Mouse (Mus musculus): ENCODE results near the gene Rnf208.
"Not testable (repeated sequence)": the region's sequence is repeated elsewhere in the genome, so short reads cannot be mapped to it uniquely, and the experiment has no call there.

Rnf208 gene

DNA sequence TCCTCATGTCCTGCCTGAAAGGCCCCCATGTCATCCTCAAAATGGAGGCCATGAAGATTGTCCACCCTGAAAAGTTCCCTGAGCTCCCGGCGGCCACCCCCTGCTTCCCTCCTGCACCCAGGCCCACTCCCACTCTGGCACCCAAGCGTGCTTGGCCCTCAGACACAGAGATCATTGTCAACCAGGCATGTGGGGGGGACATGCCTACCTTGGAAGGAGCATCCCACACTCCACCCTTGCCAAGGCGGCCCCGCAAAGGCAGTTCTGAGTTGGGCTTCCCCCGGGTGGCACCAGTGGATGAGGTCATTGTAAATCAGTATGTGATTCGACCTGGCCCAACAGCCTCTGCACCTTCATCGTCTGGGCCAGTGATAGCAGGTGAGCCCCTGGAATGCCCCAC lies 1.3 kb downstream of the Rnf208 start:
- Histone ChIP-seq H3K36me3 (ENCODE audit: insufficient read depth, low read length) (peaks cover 46% of the 10 kb centered on the region), H3K9me3 (ENCODE audit: low read length) (no peaks in the 10 kb centered on the region), H3K4me1 (replicated peaks; ENCODE audit: low read depth, low read length) (peaks cover 85% of the 10 kb centered on the region), H3K27me3 (ENCODE audit: insufficient read depth, low read length) (peaks cover 15% of the 10 kb centered on the region), H3K4me3 (replicated peaks; ENCODE audit: low read length) (peak overlapping the region; percentile 78; the same call in 1 of the 2 replicates)
- no peak for TF ChIP-seq POU5F1 (IDR thresholded peaks at IDR 0.05; ENCODE audit: borderline replicate concordance, low read length)
- TF ChIP-seq CTCF (conservative IDR thresholded peaks at IDR 0.05; ENCODE audit: low read length) = no peak
- no peak for TF ChIP-seq NANOG (IDR thresholded peaks at IDR 0.05; ENCODE audit: borderline replicate concordance, low read length)

DNA sequence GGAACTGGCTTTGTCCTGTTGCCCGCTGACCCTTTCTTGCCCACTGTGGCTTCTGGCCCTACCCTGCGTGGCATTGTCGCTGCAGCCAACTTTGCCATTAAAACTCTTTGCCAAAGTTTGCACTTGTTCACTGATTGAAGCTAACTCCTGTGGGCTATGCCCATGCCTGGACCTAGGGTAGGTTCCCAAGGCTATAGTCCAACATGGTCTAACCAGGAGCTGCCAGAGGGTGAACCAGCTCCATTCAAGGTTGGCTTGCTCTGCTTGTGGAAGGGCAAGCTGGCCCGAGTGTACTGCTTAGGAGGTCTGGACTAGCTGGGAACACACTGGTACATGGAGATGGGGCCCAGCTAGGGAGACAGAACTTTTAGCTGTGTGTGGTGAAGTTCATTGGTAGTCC lies 2.1 kb downstream of the Rnf208 start:
- H3K4me1 ChIP-seq (replicated peaks; ENCODE audit: low read depth, low read length) = peaks cover 86% of the 10 kb centered on the region
- H3K27me3 ChIP-seq (ENCODE audit: insufficient read depth, low read length) = peaks cover 15% of the 10 kb centered on the region
- H3K36me3 ChIP-seq (ENCODE audit: insufficient read depth, low read length) = peaks cover 54% of the 10 kb centered on the region
- no peak for TF ChIP-seq NANOG (IDR thresholded peaks at IDR 0.05; ENCODE audit: borderline replicate concordance, low read length)
- no peak for TF ChIP-seq POU5F1 (IDR thresholded peaks at IDR 0.05; ENCODE audit: borderline replicate concordance, low read length)
- no peak for TF ChIP-seq CTCF (conservative IDR thresholded peaks at IDR 0.05; ENCODE audit: low read length)
- no peaks in the 10 kb centered on the region for H3K9me3 ChIP-seq (ENCODE audit: low read length)
- no peak overlapping the region for H3K4me3 ChIP-seq (replicated peaks; ENCODE audit: low read length)

DNA sequence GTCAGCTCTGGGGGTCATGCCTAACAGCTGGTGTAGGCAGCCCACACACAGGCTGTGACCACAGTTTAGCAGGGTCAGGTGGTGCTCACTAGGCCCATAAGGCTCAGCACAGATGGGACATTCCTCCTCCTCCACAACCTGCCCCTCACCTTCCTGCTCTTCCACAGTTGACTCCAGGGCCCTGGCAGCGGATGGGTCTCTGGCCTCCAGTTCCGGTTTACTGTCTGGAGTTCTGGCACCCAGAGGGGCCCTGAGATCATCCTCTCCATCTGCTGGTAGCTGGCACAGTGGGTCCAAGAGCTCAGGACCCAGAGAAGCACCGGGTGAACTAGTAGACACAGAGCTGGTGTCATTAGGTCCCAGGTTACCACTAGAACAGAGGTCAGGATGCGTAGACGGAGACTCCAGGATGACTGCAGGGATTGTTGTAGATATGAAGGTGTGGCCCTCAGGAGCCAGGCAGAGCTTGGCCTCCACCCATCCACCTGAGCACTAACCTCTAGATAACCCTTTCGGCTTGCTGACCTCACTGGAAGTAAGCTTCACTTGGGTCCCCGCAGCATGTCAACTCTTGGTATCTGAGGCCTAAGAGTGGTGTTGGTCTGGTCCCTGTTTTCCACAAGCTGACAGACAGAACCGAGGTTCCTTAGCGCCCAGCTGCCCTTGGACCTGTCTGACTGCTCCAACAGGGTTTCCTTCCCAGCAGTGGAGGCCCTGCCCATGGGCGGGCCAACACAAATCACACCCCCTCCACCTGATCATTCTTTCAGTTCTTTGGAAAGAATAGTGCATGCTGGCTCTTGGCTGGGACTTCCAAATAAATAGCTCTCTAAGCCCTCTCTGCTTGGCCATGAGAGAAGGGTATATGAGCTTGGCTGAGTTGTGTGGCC lies 4.4 kb downstream of the Rnf208 start, which contains the start of gene AL732309.1:
AL732309.1 (minus strand) TSS at position 681 of the 890 bp plus-strand sequence.
- H3K36me3 ChIP-seq (ENCODE audit: insufficient read depth, low read length) = peaks cover 77% of the 10 kb centered on the region
- TF ChIP-seq NANOG (IDR thresholded peaks at IDR 0.05; ENCODE audit: borderline replicate concordance, low read length) (no peak), CTCF (conservative IDR thresholded peaks at IDR 0.05; ENCODE audit: low read length) (no peak), POU5F1 (IDR thresholded peaks at IDR 0.05; ENCODE audit: borderline replicate concordance, low read length) (no peak)
- no peaks in the 10 kb centered on the region for H3K9me3 ChIP-seq (ENCODE audit: low read length)
- H3K4me3 ChIP-seq (replicated peaks; ENCODE audit: low read length) = no peak within 1 kb of the TSS; the same call in 1 of the 2 replicates
- H3K27me3 ChIP-seq (ENCODE audit: insufficient read depth, low read length) = peaks cover 12% of the 10 kb centered on the region
- peaks cover 78% of the 10 kb centered on the region for H3K4me1 ChIP-seq (replicated peaks; ENCODE audit: low read depth, low read length)

DNA sequence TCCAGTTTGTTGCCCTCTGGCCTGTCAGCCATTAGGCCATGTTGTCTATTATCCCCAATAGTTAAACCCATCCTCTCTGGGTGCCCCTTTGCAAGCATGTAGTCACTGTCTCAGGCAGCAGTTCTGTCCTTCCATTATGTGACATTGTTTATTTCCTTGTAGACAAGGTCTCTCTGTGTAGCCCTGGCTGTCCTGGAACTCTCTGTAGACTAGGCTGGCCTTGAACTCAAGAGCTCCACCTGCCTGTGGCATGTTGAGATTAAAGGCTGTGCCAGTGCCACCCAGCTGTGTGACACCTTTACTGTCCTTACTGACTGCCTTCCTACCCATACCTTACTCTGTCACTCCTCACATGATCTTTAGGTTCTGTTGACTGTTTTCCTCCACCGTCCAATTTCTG lies 10.3 kb downstream of the Rnf208 start:
- H3K9me3 ChIP-seq (ENCODE audit: low read length) = no peaks in the 10 kb centered on the region
- no peak for TF ChIP-seq NANOG (IDR thresholded peaks at IDR 0.05; ENCODE audit: borderline replicate concordance, low read length)
- no peak for TF ChIP-seq POU5F1 (IDR thresholded peaks at IDR 0.05; ENCODE audit: borderline replicate concordance, low read length)
- no peak; the same call in 1 of the 2 replicates for TF ChIP-seq CTCF (conservative IDR thresholded peaks at IDR 0.05; ENCODE audit: low read length)
- peaks cover 69% of the 10 kb centered on the region for H3K4me1 ChIP-seq (replicated peaks; ENCODE audit: low read depth, low read length)
- no peak overlapping the region for H3K4me3 ChIP-seq (replicated peaks; ENCODE audit: low read length)
- H3K27me3 ChIP-seq (ENCODE audit: insufficient read depth, low read length) = no peaks in the 10 kb centered on the region
- peaks cover 69% of the 10 kb centered on the region for H3K36me3 ChIP-seq (ENCODE audit: insufficient read depth, low read length)

DNA sequence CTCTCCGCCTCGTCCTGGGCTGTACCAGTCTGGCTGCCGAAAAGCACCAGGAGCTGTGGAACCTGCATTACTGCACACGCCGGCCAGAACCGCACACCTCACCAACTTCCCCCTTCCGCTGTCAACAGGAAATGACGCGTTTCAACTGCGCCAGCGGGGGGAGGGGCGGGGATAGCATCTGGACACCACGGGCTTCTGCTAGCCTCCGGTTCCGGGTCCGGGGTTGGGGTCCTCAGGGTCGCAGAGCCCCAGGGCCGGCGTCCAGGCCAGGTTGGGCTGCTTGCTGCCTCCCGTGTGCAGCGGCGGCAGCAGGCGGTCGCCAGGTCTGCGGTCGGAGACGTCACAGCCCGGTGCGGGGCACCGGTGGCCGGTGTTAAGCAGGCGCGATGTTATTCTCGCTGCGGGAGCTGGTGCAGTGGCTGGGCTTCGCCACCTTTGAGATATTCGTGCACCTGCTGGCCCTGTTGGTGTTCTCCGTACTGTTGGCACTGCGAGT lies 13.3 kb downstream of the Rnf208 start, which contains the start of gene Tmem203:
Tmem203 (plus strand) TSS at position 156 of the 496 bp plus-strand sequence.
- Histone ChIP-seq H3K4me3 (replicated peaks; ENCODE audit: low read length) (peak within 1 kb of the TSS; percentile 100), H3K27me3 (ENCODE audit: insufficient read depth, low read length) (no peaks in the 10 kb centered on the region), H3K4me1 (replicated peaks; ENCODE audit: low read depth, low read length) (peaks cover 45% of the 10 kb centered on the region), H3K9me3 (ENCODE audit: low read length) (no peaks in the 10 kb centered on the region), H3K36me3 (ENCODE audit: insufficient read depth, low read length) (peaks cover 39% of the 10 kb centered on the region)
- no peak for TF ChIP-seq POU5F1 (IDR thresholded peaks at IDR 0.05; ENCODE audit: borderline replicate concordance, low read length)
- no peak for TF ChIP-seq NANOG (IDR thresholded peaks at IDR 0.05; ENCODE audit: borderline replicate concordance, low read length)
- TF ChIP-seq CTCF (conservative IDR thresholded peaks at IDR 0.05; ENCODE audit: low read length) = no peak

DNA sequence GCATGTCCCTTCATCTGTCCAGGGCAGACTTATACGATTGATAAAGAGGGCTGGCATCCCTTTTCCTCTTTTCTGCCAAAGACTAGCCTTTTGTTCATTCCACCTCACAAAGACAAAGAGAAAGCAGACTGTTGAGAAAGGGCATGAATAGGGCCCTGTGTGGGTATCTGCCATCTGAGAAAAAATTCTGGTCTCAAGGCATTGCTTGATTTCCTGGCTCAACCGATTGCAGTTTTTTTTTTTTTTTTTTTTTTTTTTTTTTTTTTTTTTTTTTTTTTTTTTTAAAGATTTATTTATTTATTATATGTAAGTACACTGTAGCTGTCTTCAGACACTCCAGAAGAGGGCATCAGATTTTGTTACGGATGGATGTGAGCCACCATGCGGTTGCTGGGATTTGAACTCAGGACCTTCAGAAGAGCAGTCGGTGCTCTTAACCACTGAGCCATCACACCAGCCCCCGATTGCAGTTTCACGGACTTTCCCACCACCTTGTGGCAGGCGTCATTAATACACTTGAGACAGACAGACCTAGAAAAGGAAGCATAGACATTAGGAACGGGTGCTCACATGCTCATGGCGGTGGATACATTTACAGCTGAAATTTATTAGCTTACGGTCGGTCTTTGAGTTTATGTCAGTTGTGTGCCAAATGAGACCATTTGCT lies 14.5 kb downstream of the Rnf208 start:
- H3K4me3 ChIP-seq (replicated peaks; ENCODE audit: low read length) = peak overlapping the region; percentile 100
- H3K4me1 ChIP-seq (replicated peaks; ENCODE audit: low read depth, low read length) = peaks cover 46% of the 10 kb centered on the region
- H3K27me3 ChIP-seq (ENCODE audit: insufficient read depth, low read length); H3K9me3 ChIP-seq (ENCODE audit: low read length): not testable (repeated sequence)
- peaks cover 27% of the 10 kb centered on the region for H3K36me3 ChIP-seq (ENCODE audit: insufficient read depth, low read length)

DNA sequence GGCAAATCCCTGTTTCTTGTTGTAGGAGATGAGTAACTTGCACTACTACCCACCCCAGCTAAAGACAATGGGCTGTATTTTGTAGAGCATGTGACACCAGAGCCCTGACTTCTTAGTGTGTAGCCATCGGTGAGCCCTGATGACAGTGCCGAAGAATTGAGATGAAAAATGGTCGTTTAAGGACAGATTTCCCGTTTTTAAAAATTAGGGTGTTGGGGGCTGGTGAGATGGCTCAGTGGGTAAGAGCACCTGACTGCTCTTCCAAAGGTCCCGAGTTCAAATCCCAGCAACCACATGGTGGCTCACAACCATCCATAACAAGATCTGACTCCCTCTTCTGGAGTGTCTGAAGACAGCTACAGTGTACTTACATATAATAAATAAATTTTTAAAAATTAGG lies 15.2 kb downstream of the Rnf208 start:
- Histone ChIP-seq H3K36me3 (ENCODE audit: insufficient read depth, low read length) (peaks cover 20% of the 10 kb centered on the region), H3K4me1 (replicated peaks; ENCODE audit: low read depth, low read length) (peaks cover 50% of the 10 kb centered on the region)
- H3K9me3 ChIP-seq (ENCODE audit: low read length); H3K4me3 ChIP-seq (replicated peaks; ENCODE audit: low read length); H3K27me3 ChIP-seq (ENCODE audit: insufficient read depth, low read length): not testable (repeated sequence)

DNA sequence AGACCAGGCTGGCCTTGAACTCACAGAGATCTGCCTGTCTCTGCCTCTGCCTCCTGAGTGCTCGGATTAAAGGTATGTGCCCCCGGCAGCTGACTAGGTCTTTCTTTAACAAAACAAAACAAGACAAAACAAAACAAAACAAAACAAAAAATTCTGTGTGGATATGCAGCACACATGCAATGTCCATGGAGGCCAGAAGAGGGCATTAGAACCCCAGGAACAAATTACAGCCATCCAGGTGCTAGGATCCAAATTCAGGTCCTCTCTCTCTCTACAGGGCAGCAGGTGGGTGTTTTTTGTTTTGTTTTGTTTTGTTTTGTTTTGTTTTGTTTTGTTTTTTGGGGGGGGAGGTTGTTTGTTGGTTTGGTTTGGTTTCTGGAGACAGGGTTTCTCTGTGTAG lies 16.8 kb downstream of the Rnf208 start:
- Histone ChIP-seq H3K9me3 (ENCODE audit: low read length) (no peaks in the 10 kb centered on the region), H3K4me1 (replicated peaks; ENCODE audit: low read depth, low read length) (peaks cover 43% of the 10 kb centered on the region), H3K36me3 (ENCODE audit: insufficient read depth, low read length) (peaks cover 9% of the 10 kb centered on the region), H3K27me3 (ENCODE audit: insufficient read depth, low read length) (peaks cover 7% of the 10 kb centered on the region), H3K4me3 (replicated peaks; ENCODE audit: low read length) (no peak overlapping the region)
- TF ChIP-seq POU5F1 (IDR thresholded peaks at IDR 0.05; ENCODE audit: borderline replicate concordance, low read length) (no peak), CTCF (conservative IDR thresholded peaks at IDR 0.05; ENCODE audit: low read length) (peak; percentile 82)

Measured in E14TG2a.4 (cell line).